Mouse (Mus musculus) thymus, postnatal 14 days (tissue): ENCODE measurements around the gene Dnm1.
"Not testable (repeated sequence)": the region's sequence is repeated elsewhere in the genome, so short reads cannot be mapped to it uniquely, and the experiment has no call there.

Source experiments
- DNase-seq: peaks from one replicate; pipeline ENCODE4 v3.0.0; 2021

The Dnm1 gene

GRCm38 (mm10) chr2:32308870-32309568 is 44.1 kb downstream of the Dnm1 start:
- DNase-seq: no peak

- DNase-seq: peak; percentile 66
Measured at GRCm38 (mm10) chr2:32307941-32308760, 45.0 kb downstream of the Dnm1 start.

GRCm38 (mm10) chr2:32307247-32307798 is 45.8 kb downstream of the Dnm1 start:
- no peak for DNase-seq

- no peak for DNase-seq
Measured at GRCm38 (mm10) chr2:32306176-32306575, 47.0 kb downstream of the Dnm1 start.

- no peak for DNase-seq
Measured at GRCm38 (mm10) chr2:32305668-32306067, 47.5 kb downstream of the Dnm1 start.

GRCm38 (mm10) chr2:32304145-32304832 is 48.8 kb downstream of the Dnm1 start:
- DNase-seq: peak; percentile 73

GRCm38 (mm10) chr2:32302952-32303351 is 50.2 kb downstream of the Dnm1 start:
- DNase-seq: no peak

GRCm38 (mm10) chr2:32299469-32299868 is 53.7 kb downstream of the Dnm1 start:
- DNase-seq: no peak

- not testable (repeated sequence) for DNase-seq
Measured at GRCm38 (mm10) chr2:32295842-32296241, 57.3 kb downstream of the Dnm1 start.

GRCm38 (mm10) chr2:32295285-32295684 is 57.9 kb downstream of the Dnm1 start:
- DNase-seq: no peak

GRCm38 (mm10) chr2:32294348-32294747 is 58.8 kb downstream of the Dnm1 start:
- DNase-seq: no peak

GRCm38 (mm10) chr2:32289578-32289977 is 63.6 kb downstream of the Dnm1 start:
- DNase-seq: peak; percentile 50

- DNase-seq: no peak
Measured at GRCm38 (mm10) chr2:32288371-32288931, 64.7 kb downstream of the Dnm1 start.

- DNase-seq: peak; percentile 99
Measured at GRCm38 (mm10) chr2:32287923-32288367, 65.2 kb downstream of the Dnm1 start, which contains the start of gene Swi5. Swi5 (minus strand) TSS chr2:32288075.

- no peak for DNase-seq
Measured at GRCm38 (mm10) chr2:32287334-32287840, 65.8 kb downstream of the Dnm1 start, which contains the start of gene Golga2. Golga2 (plus strand) TSS chr2:32287384.

- DNase-seq: no peak
Measured at GRCm38 (mm10) chr2:32283986-32284385, 69.2 kb downstream of the Dnm1 start.

GRCm38 (mm10) chr2:32282727-32283126 is 70.4 kb downstream of the Dnm1 start:
- peak; percentile 64 for DNase-seq

- DNase-seq: no peak
Measured at GRCm38 (mm10) chr2:32282289-32282688, 70.8 kb downstream of the Dnm1 start.

GRCm38 (mm10) chr2:32275823-32276222 is 77.3 kb downstream of the Dnm1 start:
- DNase-seq: no peak

GRCm38 (mm10) chr2:32260635-32261034 is 92.5 kb downstream of the Dnm1 start:
- peak; percentile 79 for DNase-seq

- DNase-seq: peak; percentile 91
Measured at GRCm38 (mm10) chr2:32259657-32260417, 93.3 kb downstream of the Dnm1 start, which contains the start of gene Uck1. Uck1 (minus strand) TSS chr2:32260159.
